Mouse (Mus musculus) forebrain, embryonic 13.5 days (tissue): Measurements from ENCODE around the gene Gabrb3. TPM values are rescaled to one million over a fixed set of nuclear protein-coding genes. Genes with fewer than 3 reads are reported as not detected.

Experiments
- ATAC-seq: fragments of 200-750 bp; cut with Nextera tagmentation; 2 replicates; pipeline ENCODE4 v1.8.0; 2017
- H3K27ac ChIP-seq: fragments of 300-500 bp; sonication (generic); 2 replicates; pipeline ENCODE4 v1.5.1; 2015; ENCODE audit warnings: inconsistent platforms, mild to moderate bottlenecking, moderate library complexity
- H3K27me3 ChIP-seq: fragments of 300-500 bp; sonication (generic); 2 replicates; pipeline ENCODE4 v1.6.1; 2015; ENCODE audit warnings: mild to moderate bottlenecking, inconsistent platforms
- H3K36me3 ChIP-seq: fragments of 300-500 bp; sonication (generic); 2 replicates; pipeline ENCODE4 v1.6.1; 2015; ENCODE audit warnings: mild to moderate bottlenecking, inconsistent platforms; ENCODE audit not compliant: poor library complexity, severe bottlenecking
- H3K4me1 ChIP-seq: fragments of 300-500 bp; sonication (generic); 2 replicates; pipeline ENCODE4 v1.6.1; 2015; ENCODE audit warnings: inconsistent platforms
- H3K4me2 ChIP-seq: fragments of 300-500 bp; sonication (generic); 2 replicates; pipeline ENCODE4 v1.6.1; 2015; ENCODE audit warnings: inconsistent platforms, mild to moderate bottlenecking, moderate library complexity
- H3K4me3 ChIP-seq: fragments of 300-500 bp; sonication (generic); 2 replicates; pipeline ENCODE4 v1.5.1; 2015; ENCODE audit warnings: mild to moderate bottlenecking, inconsistent platforms
- H3K9ac ChIP-seq: fragments of 300-500 bp; sonication (generic); 2 replicates; pipeline ENCODE4 v1.6.1; 2015; ENCODE audit warnings: mild to moderate bottlenecking, inconsistent platforms
- H3K9me3 ChIP-seq: fragments of 300-500 bp; sonication (generic); replicated peaks from 2 replicates; pipeline ENCODE4 v1.6.1; 2016; ENCODE audit warnings: inconsistent platforms
- WGBS: fragments of 180-500 bp; shearing (Covaris S2); methylation state at CpG from one replicate; pipeline ENCODE4 v1.1.7; 2015; 5-methylcytosine and 5-hydroxymethylcytosine counted together
- polyA plus RNA-seq: library from polyadenylated mRNA; unstranded; fragments of >200 nt; fragmentation: Nextera tagmentation; extraction: Ambion mirVana; gene quantifications from 2 replicates; pipeline ENCODE4 v1.2.1, GENCODE M21; 2015

Gabrb3 gene
- polyA plus RNA-seq = 16.1 and 18.7 TPM in 2 replicates

- H3K4me1 ChIP-seq = no peaks in the 10 kb centered on the region
- H3K27ac ChIP-seq = no peak within 1 kb of the TSS
- H3K9ac ChIP-seq = no peak within 1 kb of the TSS
- H3K27me3 ChIP-seq = no peaks in the 10 kb centered on the region
- WGBS = 76% methylated on average over 2 of the region's 2 CpGs
- no peak within 1 kb of the TSS for H3K4me2 ChIP-seq
- H3K36me3 ChIP-seq = no peaks in the 10 kb centered on the region
- no peak within 1 kb of the TSS for H3K4me3 ChIP-seq
- ATAC-seq = no peak
- no peaks in the 10 kb centered on the region for H3K9me3 ChIP-seq
Observed at GRCm38 (mm10) chr7:57419392-57419791, at the start of gene Gabrb3. Gabrb3 (plus strand) TSS chr7:57419692.

GRCm38 (mm10) chr7:57384112-57384511 is 35.4 kb upstream of the Gabrb3 start:
- H3K9me3 ChIP-seq = no peaks in the 10 kb centered on the region
- no peak overlapping the region for H3K9ac ChIP-seq
- no peak overlapping the region for H3K27ac ChIP-seq
- ATAC-seq = peak; percentile 53
- H3K4me2 ChIP-seq = no peak overlapping the region
- no peak overlapping the region for H3K4me3 ChIP-seq
- H3K4me1 ChIP-seq = peaks cover 9% of the 10 kb centered on the region; the same call in 1 of the 2 replicates
- peaks cover 17% of the 10 kb centered on the region for H3K27me3 ChIP-seq
- H3K36me3 ChIP-seq = no peaks in the 10 kb centered on the region
- 34% methylated on average over 4 of the region's 4 CpGs for WGBS

GRCm38 (mm10) chr7:57386517-57387340 is 32.8 kb upstream of the Gabrb3 start, which contains the start of gene Gabrg3:
Gabrg3 (minus strand) TSS chr7:57387188.
- Histone ChIP-seq H3K27ac (no peak within 1 kb of the TSS), H3K4me2 (peak within 1 kb of the TSS; percentile 95), H3K9ac (peak within 1 kb of the TSS; percentile 71), H3K9me3 (no peaks in the 10 kb centered on the region), H3K36me3 (no peaks in the 10 kb centered on the region), H3K4me3 (peak within 1 kb of the TSS; percentile 68), H3K27me3 (peaks cover 17% of the 10 kb centered on the region), H3K4me1 (peaks cover 12% of the 10 kb centered on the region; the same call in 1 of the 2 replicates)
- peak; percentile 85 for ATAC-seq
- under 1% methylated on average over 55 of the region's 71 CpGs for WGBS

GRCm38 (mm10) chr7:57387341-57387654 is 32.2 kb upstream of the Gabrb3 start:
- Histone ChIP-seq H3K27me3 (peaks cover 17% of the 10 kb centered on the region), H3K9ac (peak overlapping the region; percentile 71), H3K9me3 (no peaks in the 10 kb centered on the region), H3K27ac (no peak overlapping the region), H3K4me1 (peaks cover 12% of the 10 kb centered on the region; the same call in 1 of the 2 replicates), H3K4me3 (peak overlapping the region; percentile 68), H3K36me3 (no peaks in the 10 kb centered on the region), H3K4me2 (peak overlapping the region; percentile 95)
- WGBS = 16% methylated on average over 6 of the region's 6 CpGs
- no peak for ATAC-seq

- Histone ChIP-seq H3K4me3 (no peak overlapping the region), H3K27me3 (peaks cover 17% of the 10 kb centered on the region), H3K9me3 (no peaks in the 10 kb centered on the region), H3K36me3 (no peaks in the 10 kb centered on the region), H3K9ac (no peak overlapping the region), H3K4me1 (peaks cover 12% of the 10 kb centered on the region; the same call in 1 of the 2 replicates), H3K4me2 (no peak overlapping the region), H3K27ac (no peak overlapping the region)
- ATAC-seq = no peak
- WGBS = 52% methylated on average over 4 of the region's 4 CpGs
Observed at GRCm38 (mm10) chr7:57390046-57390445, 29.4 kb upstream of the Gabrb3 start.

- H3K36me3 ChIP-seq = no peaks in the 10 kb centered on the region
- no peak for ATAC-seq
- 90% methylated on average over 4 of the region's 4 CpGs for WGBS
- H3K9ac ChIP-seq = no peak overlapping the region
- H3K4me1 ChIP-seq = 0 out of 2 replicates have a peak, but pooled peaks cover 4% of the 10 kb centered on the region
- no peak overlapping the region for H3K4me2 ChIP-seq
- H3K27ac ChIP-seq = no peak overlapping the region
- H3K4me3 ChIP-seq = no peak overlapping the region
- no peaks in the 10 kb centered on the region for H3K9me3 ChIP-seq
- H3K27me3 ChIP-seq = no peaks in the 10 kb centered on the region
Observed at GRCm38 (mm10) chr7:57393551-57393950, 25.9 kb upstream of the Gabrb3 start.

- 75% methylated on average over 4 of the region's 4 CpGs for WGBS
- H3K27me3 ChIP-seq = no peaks in the 10 kb centered on the region
- H3K9ac ChIP-seq = no peak overlapping the region
- no peaks in the 10 kb centered on the region for H3K36me3 ChIP-seq
- no peak for ATAC-seq
- H3K4me3 ChIP-seq = no peak overlapping the region
- no peak overlapping the region for H3K27ac ChIP-seq
- H3K4me1 ChIP-seq = no peaks in the 10 kb centered on the region
- H3K9me3 ChIP-seq = no peaks in the 10 kb centered on the region
- H3K4me2 ChIP-seq = no peak overlapping the region
Observed at GRCm38 (mm10) chr7:57411163-57411562, 8.3 kb upstream of the Gabrb3 start.

- WGBS = 39% methylated on average over 1 of the region's 1 CpGs
- no peaks in the 10 kb centered on the region for H3K9me3 ChIP-seq
- ATAC-seq = no peak
- no peak overlapping the region for H3K4me3 ChIP-seq
- H3K9ac ChIP-seq = no peak overlapping the region
- no peaks in the 10 kb centered on the region for H3K27me3 ChIP-seq
- no peaks in the 10 kb centered on the region for H3K36me3 ChIP-seq
- H3K27ac ChIP-seq = no peak overlapping the region
- H3K4me2 ChIP-seq = no peak overlapping the region
- H3K4me1 ChIP-seq = no peaks in the 10 kb centered on the region
Observed at GRCm38 (mm10) chr7:57412896-57413295, 6.6 kb upstream of the Gabrb3 start.

- 87% methylated on average over 1 of the region's 1 CpGs for WGBS
- no peak overlapping the region for H3K4me3 ChIP-seq
- no peaks in the 10 kb centered on the region for H3K9me3 ChIP-seq
- H3K4me1 ChIP-seq = no peaks in the 10 kb centered on the region
- no peaks in the 10 kb centered on the region for H3K36me3 ChIP-seq
- H3K4me2 ChIP-seq = no peak overlapping the region
- no peak overlapping the region for H3K27ac ChIP-seq
- H3K9ac ChIP-seq = no peak overlapping the region
- ATAC-seq = no peak
- no peaks in the 10 kb centered on the region for H3K27me3 ChIP-seq
Observed at GRCm38 (mm10) chr7:57421044-57421443, 1.6 kb downstream of the Gabrb3 start.

- Histone ChIP-seq H3K4me3 (no peak overlapping the region), H3K27me3 (no peaks in the 10 kb centered on the region), H3K27ac (no peak overlapping the region), H3K36me3 (no peaks in the 10 kb centered on the region), H3K9ac (no peak overlapping the region), H3K4me1 (no peaks in the 10 kb centered on the region), H3K4me2 (no peak overlapping the region), H3K9me3 (no peaks in the 10 kb centered on the region)
- 94% methylated on average over 1 of the region's 1 CpGs for whole genome bisulfite sequencing
- no peak for ATAC-seq
Observed at GRCm38 (mm10) chr7:57422675-57423074, 3.2 kb downstream of the Gabrb3 start.

GRCm38 (mm10) chr7:57448239-57448638 is 28.7 kb downstream of the Gabrb3 start:
- H3K9me3 ChIP-seq = no peaks in the 10 kb centered on the region
- H3K4me3 ChIP-seq = no peak overlapping the region
- 47% methylated on average over 1 of the region's 1 CpGs for WGBS
- no peak overlapping the region for H3K9ac ChIP-seq
- no peaks in the 10 kb centered on the region for H3K36me3 ChIP-seq
- H3K4me2 ChIP-seq = no peak overlapping the region
- ATAC-seq = peak; percentile 81
- no peaks in the 10 kb centered on the region for H3K4me1 ChIP-seq
- H3K27me3 ChIP-seq = no peaks in the 10 kb centered on the region
- H3K27ac ChIP-seq = no peak overlapping the region

GRCm38 (mm10) chr7:57460354-57460753 is 40.9 kb downstream of the Gabrb3 start:
- H3K4me3 ChIP-seq = no peak overlapping the region
- H3K9ac ChIP-seq = no peak overlapping the region
- H3K27me3 ChIP-seq = no peaks in the 10 kb centered on the region
- H3K4me1 ChIP-seq = no peaks in the 10 kb centered on the region
- H3K27ac ChIP-seq = no peak overlapping the region
- no peaks in the 10 kb centered on the region for H3K9me3 ChIP-seq
- WGBS = 67% methylated on average over 5 of the region's 5 CpGs
- no peaks in the 10 kb centered on the region for H3K36me3 ChIP-seq
- no peak overlapping the region for H3K4me2 ChIP-seq
- ATAC-seq = no peak

- H3K4me3 ChIP-seq = no peak overlapping the region
- no peaks in the 10 kb centered on the region for H3K9me3 ChIP-seq
- H3K27me3 ChIP-seq = no peaks in the 10 kb centered on the region
- ATAC-seq = no peak
- no peak overlapping the region for H3K9ac ChIP-seq
- no peak overlapping the region for H3K4me2 ChIP-seq
- no peaks in the 10 kb centered on the region for H3K4me1 ChIP-seq
- 100% methylated on average over 1 of the region's 1 CpGs for WGBS
- no peak overlapping the region for H3K27ac ChIP-seq
- no peaks in the 10 kb centered on the region for H3K36me3 ChIP-seq
Observed at GRCm38 (mm10) chr7:57471316-57471715, 51.8 kb downstream of the Gabrb3 start.
